Mouse (Mus musculus) spleen, postnatal 14 days (tissue): Measurements from ENCODE around the gene Tnik.

Source experiments
- DNase-seq, 2 experiments: peaks; one replicate each; pipeline ENCODE4 v3.0.0; 2021 to 2022; ENCODE audit warnings: low spot score in 2 of 2

Tnik gene

GRCm38 (mm10) chr3:28263948-28264840 lies 1.2 kb downstream of the Tnik start:
- no peak for DNase-seq

GRCm38 (mm10) chr3:28264841-28265150 lies 1.8 kb downstream of the Tnik start:
- DNase-seq = no peak

- DNase-seq = no peak
These were observed 2.2 kb downstream of the Tnik start for GRCm38 (mm10) chr3:28265183-28265582.

GRCm38 (mm10) chr3:28265656-28266055 lies 2.6 kb downstream of the Tnik start:
- DNase-seq = no peak

GRCm38 (mm10) chr3:28267211-28267610 lies 4.2 kb downstream of the Tnik start:
- no peak for DNase-seq

- no peak for DNase-seq
These were observed 6.7 kb downstream of the Tnik start for GRCm38 (mm10) chr3:28269716-28270115.

- no peak for DNase-seq
These were observed 8.9 kb downstream of the Tnik start for GRCm38 (mm10) chr3:28271884-28272283.

- DNase-seq = no peak
These were observed 11.7 kb downstream of the Tnik start for GRCm38 (mm10) chr3:28274763-28275162.

- no peak for DNase-seq
These were observed 26.7 kb downstream of the Tnik start for GRCm38 (mm10) chr3:28289693-28290092.

GRCm38 (mm10) chr3:28301378-28301777 lies 38.4 kb downstream of the Tnik start:
- DNase-seq = no peak

GRCm38 (mm10) chr3:28303915-28304314 lies 40.9 kb downstream of the Tnik start:
- no peak for DNase-seq

GRCm38 (mm10) chr3:28306852-28307251 lies 43.8 kb downstream of the Tnik start:
- DNase-seq = no peak

- no peak for DNase-seq
These were observed 51.4 kb downstream of the Tnik start for GRCm38 (mm10) chr3:28314438-28314837.

- DNase-seq = no peak
These were observed 54.3 kb downstream of the Tnik start for GRCm38 (mm10) chr3:28317339-28317738.

- no peak for DNase-seq
These were observed 58.6 kb downstream of the Tnik start for GRCm38 (mm10) chr3:28321635-28322034.

- DNase-seq = no peak
These were observed 62.7 kb downstream of the Tnik start for GRCm38 (mm10) chr3:28325613-28326233.

- DNase-seq = no peak
These were observed 69.3 kb downstream of the Tnik start for GRCm38 (mm10) chr3:28332316-28332715.

GRCm38 (mm10) chr3:28333869-28334268 lies 70.9 kb downstream of the Tnik start:
- DNase-seq = no peak

GRCm38 (mm10) chr3:28334547-28334946 lies 71.5 kb downstream of the Tnik start:
- DNase-seq = no peak

- no peak for DNase-seq
These were observed 77.1 kb downstream of the Tnik start for GRCm38 (mm10) chr3:28340071-28340470.

GRCm38 (mm10) chr3:28343204-28343603 lies 80.2 kb downstream of the Tnik start:
- DNase-seq = no peak

GRCm38 (mm10) chr3:28343661-28344060 lies 80.6 kb downstream of the Tnik start:
- no peak for DNase-seq

- no peak for DNase-seq
These were observed 82.4 kb downstream of the Tnik start for GRCm38 (mm10) chr3:28345446-28345845.
